Mouse (Mus musculus) mesoderm, embryonic 11.5 days (tissue): ENCODE data around the gene Il5.

ENCODE experiments used
- DNase-seq: peaks from one replicate; pipeline ENCODE4 v3.0.0-alpha.2; 2012; ENCODE audit warnings: low read depth, low spot score

Gene Il5

DNA sequence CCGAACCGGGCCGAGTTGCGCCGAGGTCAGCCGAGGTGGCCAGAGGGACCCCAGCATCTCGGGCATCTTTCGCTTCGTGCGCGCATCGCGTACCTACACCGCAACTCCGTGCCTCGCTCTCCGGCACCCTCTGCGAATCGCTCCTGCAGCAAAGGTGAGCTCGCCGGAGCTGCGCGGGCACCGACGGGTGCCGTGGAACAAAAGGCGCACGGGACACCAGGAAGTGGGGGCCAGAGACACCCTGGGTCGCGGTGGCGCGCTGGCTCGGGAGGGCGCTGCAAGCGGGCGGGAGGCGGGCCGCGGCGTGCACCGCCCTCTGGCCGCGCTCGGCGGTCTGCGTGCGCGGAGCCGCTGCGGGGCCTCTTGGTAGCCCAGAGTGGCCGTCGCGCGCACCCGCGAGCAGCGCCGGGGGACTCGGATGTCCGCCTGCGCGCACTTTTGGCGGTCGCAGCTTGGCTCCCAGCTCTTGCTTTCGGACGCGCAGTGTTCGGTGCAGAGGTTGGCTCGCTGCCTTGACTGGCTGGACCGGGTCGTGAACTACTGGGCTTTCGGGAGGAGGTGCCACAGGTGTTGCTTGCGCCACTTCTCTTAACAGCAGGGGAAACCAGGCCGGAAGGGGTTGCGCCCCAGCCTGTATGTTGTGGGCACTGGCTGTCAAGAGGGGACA, 49.7 kb downstream of the Il5 start:
- peak; percentile 66 for DNase-seq

DNA sequence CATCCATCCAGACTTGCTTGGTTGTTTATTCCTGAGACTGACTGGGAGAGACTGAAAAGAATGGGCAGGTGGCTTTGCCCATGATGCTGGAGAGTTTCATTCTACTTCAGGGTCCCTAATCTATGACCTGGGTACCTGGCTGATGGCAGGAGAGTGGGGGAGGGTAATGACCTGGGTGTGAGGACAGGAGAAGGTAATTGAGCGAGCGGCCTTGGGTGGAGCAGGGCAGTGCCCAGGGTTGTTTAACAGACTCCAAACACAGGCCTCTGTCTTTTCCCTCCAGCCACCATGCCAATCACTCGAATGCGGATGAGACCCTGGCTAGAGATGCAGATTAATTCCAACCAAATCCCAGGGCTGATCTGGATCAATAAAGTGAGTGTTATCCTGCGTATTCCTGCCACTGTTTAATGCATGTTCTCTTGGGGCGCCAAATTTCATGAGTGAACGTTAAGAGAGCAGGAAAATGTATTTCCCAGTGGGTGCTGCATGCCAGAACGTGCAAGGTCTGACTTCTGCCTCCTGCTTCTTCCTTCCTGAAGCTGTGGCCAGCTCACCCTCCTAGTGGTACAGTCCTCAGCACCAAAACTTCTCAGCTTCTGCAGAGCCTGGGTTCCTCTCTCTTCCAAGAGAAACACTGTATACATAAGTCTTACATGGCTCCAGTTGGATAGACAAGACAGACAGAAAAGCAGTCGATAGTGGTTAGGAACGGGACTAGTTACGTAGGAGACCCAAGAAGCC, 50.6 kb downstream of the Il5 start:
- no peak for DNase-seq

DNA sequence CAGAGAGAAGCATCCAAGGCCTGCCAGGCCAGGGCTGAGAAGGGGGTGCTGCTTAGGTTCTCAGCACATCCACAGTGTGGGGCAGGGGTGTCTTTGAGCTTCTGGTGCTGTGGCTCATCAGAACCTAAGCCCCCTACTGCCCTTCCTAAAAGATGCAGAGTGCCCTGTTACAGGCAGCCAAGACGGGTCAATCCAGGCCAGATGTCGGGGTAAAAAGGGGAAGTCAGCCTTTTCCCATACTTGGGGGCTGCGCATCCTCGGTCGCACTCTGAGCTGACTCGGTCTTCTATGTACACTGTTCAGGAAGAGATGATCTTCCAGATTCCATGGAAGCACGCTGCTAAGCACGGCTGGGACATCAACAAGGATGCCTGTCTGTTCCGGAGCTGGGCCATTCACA, 51.9 kb downstream of the Il5 start:
- DNase-seq: no peak

DNA sequence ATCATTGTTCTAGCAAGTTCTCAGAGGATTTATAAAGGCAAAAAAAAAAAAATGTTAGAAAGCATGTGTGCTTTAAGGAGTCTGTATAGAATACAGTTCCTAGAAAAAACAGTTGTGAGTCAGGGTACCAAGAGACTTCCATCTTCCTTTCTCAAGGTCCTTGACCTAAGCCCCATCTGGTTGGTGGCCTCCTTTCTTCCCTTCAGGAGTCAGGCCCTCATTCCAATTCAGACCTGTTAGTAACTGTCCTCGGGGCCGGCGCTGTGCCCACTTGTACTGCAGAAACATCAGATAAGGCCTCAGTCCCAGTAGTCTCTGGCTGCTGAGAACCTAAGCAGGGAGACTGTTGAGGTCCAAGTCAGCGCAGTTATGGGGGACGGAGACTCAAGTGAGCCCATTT, 52.5 kb downstream of the Il5 start, which contains the start of gene Gm17334:
TSS of gene Gm17334 (minus strand) at position 101 of the 400 bp plus-strand sequence.
- no peak for DNase-seq

DNA sequence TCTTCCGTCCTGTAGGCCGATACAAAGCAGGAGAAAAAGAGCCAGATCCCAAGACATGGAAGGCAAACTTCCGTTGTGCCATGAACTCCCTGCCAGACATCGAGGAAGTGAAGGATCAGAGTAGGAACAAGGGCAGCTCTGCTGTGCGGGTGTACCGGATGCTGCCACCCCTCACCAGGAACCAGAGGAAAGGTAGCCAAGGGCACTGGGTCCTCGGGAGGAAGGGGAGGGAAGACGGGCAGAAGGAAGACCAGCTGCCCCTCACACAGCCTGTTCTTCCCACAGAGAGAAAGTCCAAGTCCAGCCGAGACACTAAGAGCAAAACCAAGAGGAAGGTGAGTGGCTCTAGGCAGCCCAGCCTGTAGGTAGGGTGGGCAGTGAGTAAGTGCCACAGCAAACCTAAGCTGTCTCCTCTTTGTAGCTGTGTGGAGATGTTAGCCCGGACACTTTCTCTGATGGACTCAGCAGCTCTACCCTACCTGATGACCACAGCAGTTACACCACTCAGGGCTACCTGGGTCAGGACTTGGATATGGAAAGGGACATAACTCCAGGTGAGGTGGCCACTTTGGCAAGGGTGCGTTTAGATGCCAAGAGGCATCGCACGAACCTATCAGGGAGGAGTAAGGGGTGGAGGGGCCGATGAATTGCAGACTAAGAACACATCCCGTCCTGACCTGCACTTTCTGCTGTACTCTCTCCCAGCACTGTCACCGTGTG, 53.2 kb downstream of the Il5 start:
- DNase-seq: no peak
